Mouse (Mus musculus) kidney, embryonic 14.5 days (tissue): Measurements from ENCODE around the gene Cacna1g. TPM values are rescaled to one million over a fixed set of nuclear protein-coding genes. Genes with fewer than 3 reads are reported as not detected.

Experiments
- ATAC-seq: fragments of 200-750 bp; cut with Nextera tagmentation; 2 replicates; pipeline ENCODE4 v1.8.0; 2017; ENCODE audit warnings: moderate number of reproducible peaks, mild to moderate bottlenecking, moderate TSS enrichment, moderate library complexity; ENCODE audit not compliant: low FRiP score, low TSS enrichment
- H3K27ac ChIP-seq: fragments of 300-500 bp; sonication (generic); 2 replicates; pipeline ENCODE4 v1.5.1; 2014; ENCODE audit warnings: low read depth, mild to moderate bottlenecking, low read length, moderate library complexity, mixed read lengths
- H3K27me3 ChIP-seq: fragments of 300-500 bp; sonication (generic); 2 replicates; pipeline ENCODE4 v1.6.1; 2014; ENCODE audit warnings: mild to moderate bottlenecking, low read length; ENCODE audit not compliant: control insufficient read depth, insufficient read depth
- H3K36me3 ChIP-seq: fragments of 300-500 bp; sonication (generic); 2 replicates; pipeline ENCODE4 v1.6.1; 2014; ENCODE audit warnings: low read length, mixed read lengths; ENCODE audit not compliant: control insufficient read depth, insufficient read depth
- H3K4me1 ChIP-seq: fragments of 300-500 bp; sonication (generic); 2 replicates; pipeline ENCODE4 v1.6.1; 2014; ENCODE audit warnings: low read length, mixed read lengths; ENCODE audit not compliant: control insufficient read depth, insufficient read depth
- H3K4me2 ChIP-seq: fragments of 300-500 bp; sonication (generic); replicated peaks from 2 replicates; pipeline ENCODE4 v1.6.1; 2014; ENCODE audit warnings: low read depth, mild to moderate bottlenecking, low read length
- H3K4me3 ChIP-seq: fragments of 300-500 bp; sonication (generic); 2 replicates; pipeline ENCODE4 v1.5.1; 2014; ENCODE audit warnings: mild to moderate bottlenecking, low read length
- H3K9ac ChIP-seq: fragments of 300-500 bp; sonication (generic); 2 replicates; pipeline ENCODE4 v1.6.1; 2014; ENCODE audit warnings: low read depth, mild to moderate bottlenecking, low read length, moderate library complexity
- H3K9me3 ChIP-seq: fragments of 300-500 bp; sonication (generic); 2 replicates; pipeline ENCODE4 v1.6.1; 2016; ENCODE audit warnings: low read length; ENCODE audit not compliant: control insufficient read depth
- WGBS: fragments of 180-500 bp; shearing (Covaris S2); extraction: QIAGEN DNeasy Blood & Tissue Kit; methylation state at CpG from one replicate; pipeline ENCODE4 v1.1.7; 2014; 5-methylcytosine and 5-hydroxymethylcytosine counted together
- polyA plus RNA-seq: library from polyadenylated mRNA; unstranded; fragments of >200 nt; fragmentation: Nextera tagmentation; extraction: Ambion mirVana; gene quantifications from 2 replicates; pipeline ENCODE4 v1.2.1, GENCODE M21; 2014

Gene Cacna1g
- polyA plus RNA-seq, 1 experiment from 2014 or later = 14.1 TPM

GRCm38 (mm10) chr11:94359168-94359567 is 114.8 kb downstream of the Cacna1g start:
- no peaks in the 10 kb centered on the region for H3K4me1 ChIP-seq
- no peaks in the 10 kb centered on the region for H3K36me3 ChIP-seq
- H3K9me3 ChIP-seq = no peaks in the 10 kb centered on the region
- no peaks in the 10 kb centered on the region for H3K27me3 ChIP-seq
- H3K4me2 ChIP-seq = no peak overlapping the region
- 96% methylated on average over 12 of the region's 12 CpGs for WGBS
- ATAC-seq = no peak
- H3K27ac ChIP-seq = no peak overlapping the region
- H3K9ac ChIP-seq = no peak overlapping the region
- no peak overlapping the region for H3K4me3 ChIP-seq

Other genes starting within 250 kb of the Cacna1g start
- 0.79 and 1.2 TPM in 2 replicates for gene Wfikkn2, start 228.2 kb downstream of the Cacna1g start, polyA plus RNA-seq
- 1.0 TPM in 1 of 2 replicates, not detected in the other for gene Gm21885, start 192.3 kb downstream of the Cacna1g start, polyA plus RNA-seq
- gene Luc7l3, start 152.2 kb downstream of the Cacna1g start, polyA plus RNA-seq = 106 and 147 TPM in 2 replicates
- gene Ankrd40, start 146.2 kb downstream of the Cacna1g start, polyA plus RNA-seq = 16.0 and 20.6 TPM in 2 replicates
- gene Abcc3, start 81.2 kb downstream of the Cacna1g start, polyA plus RNA-seq = 1.1 and 3.9 TPM in 2 replicates
- 0.07 and 0.23 TPM in 2 replicates for gene Spata20, start 12.0 kb upstream of the Cacna1g start, polyA plus RNA-seq
- 13.4 and 16.4 TPM in 2 replicates for gene Epn3, start 25.8 kb upstream of the Cacna1g start, polyA plus RNA-seq
- 1.6 and 2.6 TPM in 2 replicates for gene Mycbpap, start 47.5 kb upstream of the Cacna1g start, polyA plus RNA-seq
- 4.1 and 4.5 TPM in 2 replicates for gene Rsad1, start 75.1 kb upstream of the Cacna1g start, polyA plus RNA-seq
- gene Chad, start 90.8 kb upstream of the Cacna1g start, polyA plus RNA-seq = 0.14 TPM in 1 of 2 replicates, not detected in the other
- 9.1 and 11.5 TPM in 2 replicates for gene Acsf2, start 127.7 kb upstream of the Cacna1g start, polyA plus RNA-seq
- gene Lrrc59, start 155.6 kb upstream of the Cacna1g start, polyA plus RNA-seq = 118 and 197 TPM in 2 replicates
- gene Mrpl27, start 179.6 kb upstream of the Cacna1g start, polyA plus RNA-seq = 154 and 193 TPM in 2 replicates
- 29.9 and 33.6 TPM in 2 replicates for gene Eme1, start 179.8 kb upstream of the Cacna1g start, polyA plus RNA-seq
- 16.8 and 18.5 TPM in 2 replicates for gene Xylt2, start 203.3 kb upstream of the Cacna1g start, polyA plus RNA-seq
- gene Gm11541, start 230.3 kb upstream of the Cacna1g start, polyA plus RNA-seq = 0.23 and 0.99 TPM in 2 replicates